Mouse (Mus musculus): Measurements from ENCODE around the gene Gm49322. TPM values are rescaled to one million over a fixed set of nuclear protein-coding genes. Genes with fewer than 3 reads are reported as not detected.
"Not testable (repeated sequence)": the region's sequence is repeated elsewhere in the genome, so short reads cannot be mapped to it uniquely, and the experiment has no call there.

Gm49322 gene
- polyA plus RNA-seq, 1 experiment from 2014 or later: 2.2 TPM

DNA sequence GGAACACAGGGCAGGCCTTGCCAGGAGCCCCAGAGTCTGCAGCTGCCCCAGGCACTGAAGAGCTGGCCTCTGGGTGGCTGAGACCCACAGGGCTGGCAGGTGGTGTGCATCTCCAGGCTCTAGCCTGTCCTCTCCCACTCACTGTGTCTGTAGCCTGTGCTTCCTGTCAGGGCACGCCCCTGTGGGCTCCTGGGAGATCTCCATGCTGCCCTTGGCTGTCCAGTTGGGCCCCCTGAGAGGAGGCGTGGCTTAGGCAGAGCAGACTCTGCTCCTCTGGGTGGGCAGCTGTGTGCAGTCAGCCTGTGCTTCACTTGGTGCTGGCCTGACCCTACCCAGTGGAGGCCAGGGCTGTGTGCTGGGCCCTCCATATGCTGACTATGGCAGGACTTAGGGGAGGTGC lies 21.9 kb downstream of the Gm49322 start:
- Histone ChIP-seq H3K4me2 (ENCODE audit: low read depth, low read length) (no peak overlapping the region), H3K9ac (ENCODE audit: low read length) (peak overlapping the region; percentile 26; the same call in 1 of the 2 replicates), H3K9me3 (replicated peaks; ENCODE audit: control insufficient read depth, low read length) (no peaks in the 10 kb centered on the region), H3K4me1 (ENCODE audit: control insufficient read depth, insufficient read depth, low read length) (peaks cover 45% of the 10 kb centered on the region), H3K27me3 (ENCODE audit: control insufficient read depth, insufficient read depth, low read length) (no peaks in the 10 kb centered on the region), H3K27ac (ENCODE audit: low read length) (peak overlapping the region; percentile 16; the same call in 1 of the 2 replicates), H3K4me3 (ENCODE audit: low read length) (no peak overlapping the region), H3K36me3 (ENCODE audit: control insufficient read depth, insufficient read depth) (0 out of 2 replicates have a peak, but pooled peaks cover 2% of the 10 kb centered on the region)
- WGBS: 18% methylated on average over 2 of the region's 2 CpGs
- ATAC-seq (replicated peaks; ENCODE audit: extremely low read depth, insufficient read depth, low FRiP score): 0 out of 2 replicates have a peak, but pooled peaks have one; percentile 18

DNA sequence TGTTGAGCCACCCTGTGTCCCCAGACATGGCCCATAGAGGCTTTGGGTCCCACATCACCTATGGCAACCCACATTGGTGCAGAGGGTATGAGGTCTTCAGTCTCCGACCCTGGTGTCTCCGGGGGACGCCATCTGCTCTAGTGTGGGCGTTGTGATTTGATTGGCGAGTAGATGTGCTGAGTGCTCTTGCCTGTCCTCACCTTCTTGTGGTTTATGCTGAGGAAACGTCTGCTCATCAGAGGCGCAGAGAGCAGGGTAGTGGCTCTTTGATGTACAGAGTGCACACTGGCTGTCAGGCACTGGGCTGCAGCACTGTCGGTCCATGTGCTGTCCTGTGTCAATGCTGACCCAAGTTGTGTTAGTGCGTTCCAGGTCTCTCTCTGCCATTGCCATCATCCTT lies 23.1 kb downstream of the Gm49322 start:
- Histone ChIP-seq H3K4me3 (ENCODE audit: low read length) (no peak overlapping the region), H3K27ac (ENCODE audit: low read length) (no peak overlapping the region), H3K27me3 (ENCODE audit: control insufficient read depth, insufficient read depth, low read length) (no peaks in the 10 kb centered on the region), H3K36me3 (ENCODE audit: control insufficient read depth, insufficient read depth) (0 out of 2 replicates have a peak, but pooled peaks cover 2% of the 10 kb centered on the region), H3K9me3 (replicated peaks; ENCODE audit: control insufficient read depth, low read length) (no peaks in the 10 kb centered on the region), H3K9ac (ENCODE audit: low read length) (no peak overlapping the region), H3K4me1 (ENCODE audit: control insufficient read depth, insufficient read depth, low read length) (peaks cover 38% of the 10 kb centered on the region), H3K4me2 (ENCODE audit: low read depth, low read length) (no peak overlapping the region)
- WGBS: 64% methylated on average over 9 of the region's 9 CpGs
- ATAC-seq (replicated peaks; ENCODE audit: extremely low read depth, insufficient read depth, low FRiP score): no peak

DNA sequence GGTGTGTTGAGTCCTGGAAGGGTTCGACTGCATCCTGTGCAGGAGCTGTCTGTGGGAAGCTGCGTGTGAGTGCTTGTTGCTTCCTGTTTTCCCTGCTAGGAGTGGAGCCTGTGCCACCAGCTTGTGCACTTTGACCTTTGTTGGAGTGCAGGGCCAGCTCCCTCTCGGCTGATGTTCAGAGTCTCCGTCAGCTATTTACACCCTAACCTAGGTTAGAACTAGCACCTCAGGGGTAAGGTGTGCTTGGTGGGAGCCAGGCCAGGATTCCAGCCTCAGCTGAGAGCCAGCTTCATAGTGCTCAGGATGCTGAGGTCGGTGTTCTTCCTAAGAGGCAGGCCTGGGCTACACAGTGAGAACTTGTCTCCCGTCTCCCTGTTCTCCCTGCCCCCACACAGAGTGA lies 29.5 kb downstream of the Gm49322 start:
- no peak for ATAC-seq (replicated peaks; ENCODE audit: extremely low read depth, insufficient read depth, low FRiP score)
- H3K27ac ChIP-seq (ENCODE audit: low read length): no peak overlapping the region
- no peaks in the 10 kb centered on the region for H3K27me3 ChIP-seq (ENCODE audit: control insufficient read depth, insufficient read depth, low read length)
- WGBS: 79% methylated on average over 6 of the region's 6 CpGs
- no peak overlapping the region for H3K4me2 ChIP-seq (ENCODE audit: low read depth, low read length)
- no peak overlapping the region for H3K9ac ChIP-seq (ENCODE audit: low read length)
- H3K9me3 ChIP-seq (replicated peaks; ENCODE audit: control insufficient read depth, low read length): no peaks in the 10 kb centered on the region
- no peak overlapping the region for H3K4me3 ChIP-seq (ENCODE audit: low read length)
- no peaks in the 10 kb centered on the region for H3K4me1 ChIP-seq (ENCODE audit: control insufficient read depth, insufficient read depth, low read length)
- peaks cover 49% of the 10 kb centered on the region for H3K36me3 ChIP-seq (ENCODE audit: control insufficient read depth, insufficient read depth)

DNA sequence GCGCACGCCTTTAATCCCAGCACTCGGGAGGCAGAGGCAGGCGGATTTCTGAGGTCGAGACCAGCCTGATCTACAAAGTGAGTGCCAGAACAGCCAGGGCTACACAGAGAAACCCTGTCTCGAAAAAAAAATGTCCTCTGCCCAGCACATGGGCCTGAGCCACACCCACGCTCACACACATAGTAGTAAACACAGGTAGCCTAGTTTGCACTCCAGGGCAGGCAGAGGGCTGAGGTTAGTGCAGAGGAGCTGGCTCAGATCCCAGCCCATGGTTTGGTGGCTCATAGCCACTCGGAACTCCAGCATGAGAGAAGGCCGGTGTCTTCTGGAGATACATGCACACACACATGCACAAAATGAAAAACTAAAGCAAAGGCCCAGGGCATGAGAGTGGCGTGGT lies 41.1 kb downstream of the Gm49322 start:
- Histone ChIP-seq H3K9ac (ENCODE audit: low read length) (no peak overlapping the region), H3K9me3 (replicated peaks; ENCODE audit: control insufficient read depth, low read length) (no peaks in the 10 kb centered on the region), H3K36me3 (ENCODE audit: control insufficient read depth, insufficient read depth) (peaks cover 51% of the 10 kb centered on the region), H3K4me2 (ENCODE audit: low read depth, low read length) (no peak overlapping the region), H3K4me1 (ENCODE audit: control insufficient read depth, insufficient read depth, low read length) (no peaks in the 10 kb centered on the region), H3K27ac (ENCODE audit: low read length) (no peak overlapping the region), H3K4me3 (ENCODE audit: low read length) (no peak overlapping the region), H3K27me3 (ENCODE audit: control insufficient read depth, insufficient read depth, low read length) (no peaks in the 10 kb centered on the region)
- ATAC-seq (replicated peaks; ENCODE audit: extremely low read depth, insufficient read depth, low FRiP score): no peak
- 92% methylated on average over 10 of the region's 10 CpGs for WGBS

DNA sequence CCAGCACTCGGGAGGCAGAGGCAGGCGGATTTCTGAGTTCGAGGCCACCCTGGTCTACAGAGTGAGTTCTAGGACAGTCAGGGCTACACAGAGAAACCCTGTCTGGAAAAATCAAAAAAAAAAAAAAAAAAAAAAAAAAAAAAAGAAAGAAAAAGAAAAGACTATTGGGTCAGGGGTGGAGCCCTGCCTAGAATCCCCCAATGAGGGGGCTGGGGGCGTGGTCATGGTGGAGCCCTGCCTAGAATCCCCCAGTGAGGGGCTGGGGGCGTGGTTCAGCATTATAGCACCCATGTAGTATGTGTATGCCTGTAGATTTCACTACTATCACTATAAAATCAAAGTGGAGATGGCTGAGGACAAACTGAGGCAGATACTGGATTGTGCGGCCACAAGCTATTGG lies 44.1 kb downstream of the Gm49322 start:
- H3K27me3 ChIP-seq (ENCODE audit: control insufficient read depth, insufficient read depth, low read length); H3K9ac ChIP-seq (ENCODE audit: low read length); H3K27ac ChIP-seq (ENCODE audit: low read length); ATAC-seq (replicated peaks; ENCODE audit: extremely low read depth, insufficient read depth, low FRiP score); H3K4me3 ChIP-seq (ENCODE audit: low read length); H3K9me3 ChIP-seq (replicated peaks; ENCODE audit: control insufficient read depth, low read length); H3K4me2 ChIP-seq (ENCODE audit: low read depth, low read length): not testable (repeated sequence)
- peaks cover 13% of the 10 kb centered on the region for H3K4me1 ChIP-seq (ENCODE audit: control insufficient read depth, insufficient read depth, low read length)
- H3K36me3 ChIP-seq (ENCODE audit: control insufficient read depth, insufficient read depth): peaks cover 23% of the 10 kb centered on the region
- WGBS: 86% methylated on average over 6 of the region's 6 CpGs

DNA sequence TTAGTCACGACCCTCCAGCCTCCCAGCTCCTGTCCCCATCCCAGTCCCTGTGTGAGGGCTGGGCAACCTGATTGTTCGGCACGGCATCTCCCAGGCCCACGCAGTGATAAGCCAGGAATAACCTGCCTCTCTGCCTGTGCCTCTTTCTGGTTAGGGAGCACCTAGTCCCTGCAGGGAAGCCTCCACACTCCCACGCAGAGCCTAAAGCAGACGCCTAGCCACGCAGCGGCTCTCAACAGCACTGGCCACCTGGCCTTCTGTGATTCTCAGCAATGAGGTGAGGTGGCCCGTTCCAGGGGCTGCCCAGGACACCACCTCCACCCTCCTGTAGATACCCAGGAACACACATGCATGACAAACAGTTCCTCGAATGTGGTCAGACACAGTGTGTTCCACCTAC lies 44.6 kb downstream of the Gm49322 start:
- Histone ChIP-seq H3K4me2 (ENCODE audit: low read depth, low read length) (no peak overlapping the region), H3K4me1 (ENCODE audit: control insufficient read depth, insufficient read depth, low read length) (peaks cover 18% of the 10 kb centered on the region), H3K36me3 (ENCODE audit: control insufficient read depth, insufficient read depth) (peaks cover 19% of the 10 kb centered on the region), H3K9me3 (replicated peaks; ENCODE audit: control insufficient read depth, low read length) (no peaks in the 10 kb centered on the region), H3K27me3 (ENCODE audit: control insufficient read depth, insufficient read depth, low read length) (no peaks in the 10 kb centered on the region), H3K4me3 (ENCODE audit: low read length) (no peak overlapping the region), H3K9ac (ENCODE audit: low read length) (no peak overlapping the region), H3K27ac (ENCODE audit: low read length) (no peak overlapping the region)
- WGBS: 83% methylated on average over 10 of the region's 10 CpGs
- no peak for ATAC-seq (replicated peaks; ENCODE audit: extremely low read depth, insufficient read depth, low FRiP score)

DNA sequence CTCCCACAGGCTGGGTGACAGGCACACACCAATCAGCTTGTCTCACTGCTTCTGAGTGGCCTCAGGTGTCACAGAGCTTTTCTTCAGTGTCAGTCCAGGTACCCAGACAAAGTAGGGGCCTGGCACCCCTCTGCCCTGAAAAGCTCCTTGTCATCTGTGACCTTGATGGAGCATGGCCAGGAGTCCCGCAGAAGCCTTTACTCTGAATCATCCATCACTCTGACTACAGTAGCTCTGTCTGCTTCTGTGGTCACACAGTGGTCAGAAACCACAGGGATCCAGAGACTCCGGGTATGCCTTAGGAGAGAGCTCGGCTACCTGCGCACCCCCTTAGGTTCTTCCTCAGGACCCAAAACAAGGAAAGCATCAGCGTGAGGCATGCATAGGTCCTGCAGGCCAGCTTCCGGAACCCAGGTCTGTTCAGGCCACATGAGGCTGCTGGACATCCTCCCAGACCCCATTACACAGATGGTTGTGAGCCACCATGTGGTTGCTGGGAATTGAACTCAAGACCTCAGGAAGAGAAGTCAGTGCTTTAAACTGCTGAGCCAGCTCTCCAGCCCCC lies 47.4 kb downstream of the Gm49322 start:
- H3K27me3 ChIP-seq (ENCODE audit: control insufficient read depth, insufficient read depth, low read length): no peaks in the 10 kb centered on the region
- no peak overlapping the region for H3K27ac ChIP-seq (ENCODE audit: low read length)

DNA sequence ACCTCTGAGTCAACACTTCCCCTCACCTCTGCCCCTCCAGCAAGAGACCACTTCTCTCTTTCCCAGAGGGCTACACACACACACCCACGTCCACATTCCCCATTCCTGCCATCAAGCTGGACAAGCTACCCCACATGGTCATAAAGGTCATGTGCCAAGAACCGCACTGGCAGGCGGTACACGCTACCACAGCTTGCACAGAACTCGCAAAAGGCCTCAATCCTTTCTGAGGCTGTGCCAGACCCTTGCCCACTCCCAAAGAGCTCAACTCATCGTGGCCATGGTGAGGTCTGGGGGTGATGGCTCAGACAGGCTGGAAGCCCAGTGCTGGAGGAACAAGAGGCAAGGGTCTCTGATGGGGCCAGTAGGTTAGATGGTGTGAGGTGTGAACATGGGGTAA lies 49.0 kb downstream of the Gm49322 start:
- ATAC-seq (replicated peaks; ENCODE audit: extremely low read depth, insufficient read depth, low FRiP score): no peak
- no peak overlapping the region for H3K4me3 ChIP-seq (ENCODE audit: low read length)
- no peak overlapping the region for H3K9ac ChIP-seq (ENCODE audit: low read length)
- no peak overlapping the region for H3K27ac ChIP-seq (ENCODE audit: low read length)
- peak overlapping the region; percentile 92; the same call in 1 of the 2 replicates for H3K4me2 ChIP-seq (ENCODE audit: low read depth, low read length)
- no peaks in the 10 kb centered on the region for H3K27me3 ChIP-seq (ENCODE audit: control insufficient read depth, insufficient read depth, low read length)
- H3K9me3 ChIP-seq (replicated peaks; ENCODE audit: control insufficient read depth, low read length): no peaks in the 10 kb centered on the region
- H3K36me3 ChIP-seq (ENCODE audit: control insufficient read depth, insufficient read depth): no peaks in the 10 kb centered on the region
- H3K4me1 ChIP-seq (ENCODE audit: control insufficient read depth, insufficient read depth, low read length): peaks cover 29% of the 10 kb centered on the region
- WGBS: 79% methylated on average over 6 of the region's 6 CpGs

More for the DNA sequence above, 47.4 kb downstream of the Gm49322 start:
- Histone ChIP-seq H3K36me3 (ENCODE audit: control insufficient read depth, insufficient read depth) (no peaks in the 10 kb centered on the region), H3K4me2 (ENCODE audit: low read depth, low read length) (no peak overlapping the region), H3K9me3 (replicated peaks; ENCODE audit: control insufficient read depth, low read length) (no peaks in the 10 kb centered on the region), H3K4me1 (ENCODE audit: control insufficient read depth, insufficient read depth, low read length) (peaks cover 26% of the 10 kb centered on the region), H3K4me3 (ENCODE audit: low read length) (no peak overlapping the region), H3K9ac (ENCODE audit: low read length) (0 out of 2 replicates have a peak overlapping the region, but pooled peaks have one; percentile 7)
- 72% methylated on average over 6 of the region's 6 CpGs for WGBS
- ATAC-seq (replicated peaks; ENCODE audit: extremely low read depth, insufficient read depth, low FRiP score): no peak

DNA sequence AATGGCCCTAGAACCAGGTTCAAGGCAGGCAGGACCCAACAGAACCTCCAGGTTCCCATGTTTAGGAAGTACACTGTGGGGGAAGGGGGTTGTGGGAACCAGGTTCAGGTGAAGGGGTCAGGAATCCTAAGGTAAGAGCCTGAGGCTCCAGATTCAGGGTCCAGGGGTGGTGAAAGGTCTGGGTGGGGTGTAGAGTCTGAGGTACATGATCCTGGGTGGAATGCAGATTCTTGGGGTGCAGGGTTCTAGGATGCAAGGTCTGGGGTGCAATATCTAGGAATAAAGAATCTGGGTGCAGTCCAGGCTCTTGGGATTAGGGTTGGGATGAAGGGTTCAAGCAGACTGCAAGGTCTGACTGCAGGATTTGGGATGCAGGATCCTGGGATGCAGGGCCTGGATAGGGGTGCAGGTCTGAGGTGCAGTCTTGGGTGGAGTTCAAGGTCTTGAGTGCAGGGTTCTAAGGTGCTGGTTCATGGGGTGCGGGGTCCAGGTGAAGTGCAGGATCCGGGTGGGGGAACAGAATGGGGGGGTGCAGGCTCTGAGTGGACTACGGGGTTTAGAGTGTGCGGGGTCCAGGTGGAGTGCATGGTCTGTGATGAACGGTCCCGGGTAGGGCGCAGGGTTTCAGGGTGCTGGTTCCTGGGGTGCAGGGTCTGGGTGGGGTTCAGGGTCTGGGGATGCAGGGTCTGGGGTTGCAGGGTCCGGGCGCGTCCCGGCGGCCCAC lies 49.7 kb downstream of the Gm49322 start:
- peak; percentile 11; the same call in 1 of the 2 replicates for ATAC-seq (replicated peaks; ENCODE audit: extremely low read depth, insufficient read depth, low FRiP score)
- Histone ChIP-seq H3K36me3 (ENCODE audit: control insufficient read depth, insufficient read depth) (no peaks in the 10 kb centered on the region), H3K27ac (ENCODE audit: low read length) (peak overlapping the region; percentile 80), H3K4me2 (ENCODE audit: low read depth, low read length) (peak overlapping the region; percentile 92), H3K27me3 (ENCODE audit: control insufficient read depth, insufficient read depth, low read length) (no peaks in the 10 kb centered on the region), H3K9me3 (replicated peaks; ENCODE audit: control insufficient read depth, low read length) (no peaks in the 10 kb centered on the region), H3K9ac (ENCODE audit: low read length) (peak overlapping the region; percentile 98), H3K4me1 (ENCODE audit: control insufficient read depth, insufficient read depth, low read length) (peaks cover 29% of the 10 kb centered on the region), H3K4me3 (ENCODE audit: low read length) (peak overlapping the region; percentile 88)
- WGBS: 2% methylated on average over 12 of the region's 12 CpGs
